Mouse (Mus musculus) B cell, adult 67 days (primary cell): Measurements from ENCODE around the gene Xpa. TPM values are rescaled to one million over a fixed set of nuclear protein-coding genes. Genes with fewer than 3 reads are reported as not detected.

Experiments used
- total RNA-seq, 2 experiments: library from RNA; stranded (reverse); gene quantifications; 4 replicates each; pipeline ENCODE4 v1.2.4; 2023

Gene Xpa
- 10 to 100 TPM; 26.6 to 32.0 TPM for total RNA-seq

GRCm38 (mm10) chr4:46195781-46196487 is at the start of gene Xpa:
TSS of gene Xpa (minus strand) at chr4:46196311.

GRCm38 (mm10) chr4:46138287-46139222 is 57.6 kb downstream of the Xpa start, which contains the start of the genes Ncbp1 and Tstd2:
TSS of gene Ncbp1 (plus strand) at chr4:46138613.
TSS of gene Tstd2 (minus strand) at chr4:46138694.

Other genes starting within 250 kb of the Xpa start
- 10 to 100 TPM; 20.2 to 21.0 TPM for gene Tdrd7, start 231.0 kb downstream of the Xpa start, total RNA-seq
- not detected for gene Tmod1, start 157.4 kb downstream of the Xpa start, total RNA-seq
- 10 to 100 TPM; 46.5 to 52.7 TPM for gene Ncbp1, start 57.7 kb downstream of the Xpa start, total RNA-seq
- gene Tstd2, start 57.6 kb downstream of the Xpa start, total RNA-seq: 10 to 100 TPM; 34.6 to 35.4 TPM
- not detected for gene Foxe1, start 147.3 kb upstream of the Xpa start, total RNA-seq
- gene Trmo, start 193.1 kb upstream of the Xpa start, total RNA-seq: 10 to 100 TPM; 21.2 to 21.3 TPM
- gene Hemgn, start 217.2 kb upstream of the Xpa start, total RNA-seq: 1 to 10 TPM in 1 of 2 experiments, under 1 TPM in 1; 0.77 to 2.0 TPM